Mouse (Mus musculus) liver, embryonic 14.5 days (tissue): Measurements from ENCODE around the gene Ctsk. TPM values are rescaled to one million over a fixed set of nuclear protein-coding genes. Genes with fewer than 3 reads are reported as not detected.
A peak's percentile ranks its signal among the peaks of the same experiment; 100 is the strongest.

Experiments
- ATAC-seq: fragments of 200-750 bp; cut with Nextera tagmentation; 2 replicates; pipeline ENCODE4 v1.8.0; 2017; ENCODE audit warnings: moderate number of reproducible peaks, mild to moderate bottlenecking, moderate library complexity; ENCODE audit not compliant: insufficient read depth
- DNase-seq, 3 experiments: peaks; one replicate each; pipeline ENCODE4 v3.0.0-alpha.2; 2012 to 2013; ENCODE audit warnings: low read depth in 3 of 3, low spot score in 3 of 3
- H3K27ac ChIP-seq: fragments of 300-500 bp; sonication (generic); 2 replicates; pipeline ENCODE4 v1.5.1; 2014; ENCODE audit warnings: moderate library complexity, mild to moderate bottlenecking, control low read depth, inconsistent platforms
- H3K27me3 ChIP-seq: fragments of 300-500 bp; sonication (generic); 2 replicates; pipeline ENCODE4 v1.6.1; 2014; ENCODE audit warnings: mild to moderate bottlenecking, low read length, moderate library complexity; ENCODE audit not compliant: control insufficient read depth, insufficient read depth
- H3K36me3 ChIP-seq: fragments of 300-500 bp; sonication (generic); replicated peaks from 2 replicates; pipeline ENCODE4 v1.6.1; 2014; ENCODE audit warnings: low read depth; ENCODE audit not compliant: control insufficient read depth, insufficient read depth
- H3K4me1 ChIP-seq, 2 experiments: fragments of 200-500 bp in 1 of 2; fragments of 300-500 bp in 1 of 2; sonication (generic) in 1 of 2; replicated peaks; 2 replicates each; pipeline ENCODE4 v1.6.1; 2012 to 2014; ENCODE audit warnings: antibody characterized with exemption in 1 of 2, inconsistent platforms in 1 of 2, low read length in 1 of 2; ENCODE audit not compliant: control insufficient read depth in 2 of 2, insufficient read depth in 2 of 2
- H3K4me2 ChIP-seq: fragments of 300-500 bp; sonication (generic); 2 replicates; pipeline ENCODE4 v1.6.1; 2014; ENCODE audit warnings: low read depth, mild to moderate bottlenecking, control low read depth, moderate library complexity
- H3K4me3 ChIP-seq, 2 experiments: fragments of 200-500 bp in 1 of 2; fragments of 300-500 bp in 1 of 2; sonication (generic) in 1 of 2; 2 replicates each; pipeline ENCODE4 v1.5.1; 2012 to 2014; ENCODE audit warnings: low read depth in 2 of 2, low read length in 2 of 2, mild to moderate bottlenecking in 2 of 2, control low read depth in 1 of 2, inconsistent platforms in 1 of 2, moderate library complexity in 1 of 2; ENCODE audit not compliant: insufficient read depth in 1 of 2
- H3K9ac ChIP-seq: fragments of 300-500 bp; sonication (generic); replicated peaks from 2 replicates; pipeline ENCODE4 v1.6.1; 2014; ENCODE audit warnings: mild to moderate bottlenecking, control low read depth, moderate library complexity
- H3K9me3 ChIP-seq: fragments of 300-500 bp; sonication (generic); 2 replicates; pipeline ENCODE4 v1.6.1; 2016; ENCODE audit warnings: low read length, mixed read lengths; ENCODE audit not compliant: control insufficient read depth
- CTCF ChIP-seq: IDR thresholded peaks from 2 replicates; pipeline ENCODE4 v1.5.1; 2016; ENCODE audit warnings: antibody characterized with exemption, low read depth, control low read depth
- EP300 ChIP-seq: IDR thresholded peaks from 2 replicates; pipeline ENCODE4 v1.6.1; 2016; ENCODE audit warnings: antibody characterized with exemption, low read depth
- WGBS: fragments of 180-500 bp; shearing (Covaris S2); extraction: QIAGEN DNeasy Blood & Tissue Kit; methylation state at CpG from one replicate; pipeline ENCODE4 v1.1.7; 2014; ENCODE audit not compliant: insufficient replicate concordance; 5-methylcytosine and 5-hydroxymethylcytosine counted together
- polyA plus RNA-seq, 2 experiments: library from polyadenylated mRNA; depleted of rRNA in 1 of 2; stranded (reverse) in 1 of 2; unstranded in 1 of 2; fragments of >200 nt; fragmentation: Nextera tagmentation in 1 of 2; extraction: Ambion mirVana in 1 of 2; gene quantifications; 2 replicates each; pipeline versions ENCODE4 v1.2.1 to v1.2.3; 2012 to 2014

The Ctsk gene
- polyA plus RNA-seq, 2 experiments = 0.92 to 1.3 TPM

DNA sequence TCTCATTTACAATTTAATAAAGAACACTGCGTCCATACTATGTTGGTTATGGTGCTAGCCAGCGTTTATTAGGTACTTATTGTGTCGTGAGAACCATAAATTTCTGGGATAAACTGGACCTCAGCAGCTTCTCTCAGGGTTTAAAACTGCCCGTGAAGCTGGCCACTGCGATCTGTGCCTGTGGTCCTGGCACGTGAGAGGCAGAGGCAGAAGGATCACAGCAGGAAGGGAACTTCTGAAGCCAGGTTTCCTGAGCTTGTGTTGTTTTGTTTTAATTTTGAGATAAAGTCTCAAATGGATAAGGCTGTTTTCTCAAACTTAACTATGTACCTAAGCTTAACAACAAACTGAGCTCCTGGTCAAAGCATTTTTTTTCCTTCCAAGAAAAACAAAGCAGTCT lies 10.3 kb downstream of the Ctsk start:
- DNase-seq (no peak), ATAC-seq (no peak)
- Histone ChIP-seq H3K27ac (no peak overlapping the region), H3K36me3 (no peaks in the 10 kb centered on the region), H3K4me1 (peaks cover 5 to 8% of the 10 kb centered on the region in 2 experiments), H3K9me3 (no peaks in the 10 kb centered on the region), H3K27me3 (no peaks in the 10 kb centered on the region), H3K9ac (no peak overlapping the region), H3K4me3 (no peak overlapping the region), H3K4me2 (no peak overlapping the region)
- 61% methylated on average over 6 of the region's 6 CpGs for WGBS
- TF ChIP-seq EP300 (no peak), CTCF (no peak)

DNA sequence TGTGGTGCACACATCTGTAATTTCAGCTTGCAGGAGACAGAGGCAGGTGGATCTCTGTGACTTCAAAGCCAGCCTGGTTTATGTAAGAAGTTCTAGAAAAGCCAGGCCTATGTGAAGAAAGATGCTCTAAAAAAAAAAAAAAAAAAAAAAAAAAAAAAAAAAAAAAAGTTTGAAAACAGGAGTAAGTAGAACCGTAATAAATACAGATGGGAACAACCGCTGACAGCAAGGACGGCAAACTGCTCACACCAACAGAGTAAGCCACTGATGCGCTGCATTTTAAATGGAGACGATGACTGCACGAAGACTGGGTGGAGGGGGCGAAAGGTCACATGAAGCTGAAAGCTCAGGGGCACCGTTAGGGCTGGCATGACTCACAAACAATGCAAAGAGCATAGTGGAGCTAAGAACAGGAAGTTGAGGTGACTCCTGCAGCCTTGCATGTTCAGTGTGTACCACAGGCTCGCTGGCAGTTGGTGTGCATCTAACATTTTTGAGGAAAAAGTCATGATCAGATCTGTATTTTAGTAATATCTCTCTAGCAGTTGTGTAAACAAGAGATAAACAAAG lies 12.6 kb downstream of the Ctsk start:
- H3K9ac ChIP-seq = no peak overlapping the region
- H3K27ac ChIP-seq = no peak overlapping the region
- ATAC-seq = no peak
- no peaks in the 10 kb centered on the region for H3K36me3 ChIP-seq
- H3K4me1 ChIP-seq = peaks cover 19% of the 10 kb centered on the region in 2 experiments
- no peaks in the 10 kb centered on the region for H3K27me3 ChIP-seq
- no peaks in the 10 kb centered on the region for H3K9me3 ChIP-seq
- WGBS = 45% methylated on average over 9 of the region's 9 CpGs
- no peak overlapping the region for H3K4me3 ChIP-seq
- no peak for DNase-seq
- no peak overlapping the region for H3K4me2 ChIP-seq
- TF ChIP-seq EP300 (no peak), CTCF (no peak)

DNA sequence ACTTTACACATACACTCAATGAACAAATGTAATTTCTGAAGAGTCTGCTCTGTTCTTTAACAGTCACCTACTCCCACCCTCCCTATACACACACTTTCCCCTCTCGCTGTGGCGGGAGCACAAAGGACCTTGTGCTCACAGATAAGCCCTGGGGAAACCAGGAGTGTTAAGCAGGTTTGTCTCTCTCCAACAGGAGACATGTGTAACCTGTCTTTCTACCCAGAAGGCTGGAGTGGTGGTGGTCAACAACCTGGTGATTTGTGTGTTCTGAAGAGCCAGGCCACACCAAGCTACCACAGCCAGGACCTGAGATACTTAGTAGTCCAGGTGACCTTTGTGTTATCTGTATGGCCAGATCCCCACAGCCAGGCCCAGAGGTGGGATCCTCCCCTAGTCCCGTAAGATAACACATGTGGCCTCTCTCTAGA lies 17.6 kb downstream of the Ctsk start:
- WGBS = 13% methylated on average over 3 of the region's 3 CpGs
- Histone ChIP-seq H3K4me2 (peak overlapping the region; percentile 66), H3K36me3 (no peaks in the 10 kb centered on the region), H3K4me3 (peak overlapping the region; percentile 2 to 15; a peak in 2 of 4 replicates), H3K27ac (peak overlapping the region; percentile 98), H3K9ac (peak overlapping the region; percentile 67), H3K27me3 (no peaks in the 10 kb centered on the region), H3K9me3 (no peaks in the 10 kb centered on the region), H3K4me1 (peaks cover 57 to 60% of the 10 kb centered on the region in 2 experiments)
- peak; percentile 81 to 88 (median 84) for DNase-seq
- peak; percentile 94 for TF ChIP-seq EP300
- no peak for TF ChIP-seq CTCF
- peak; percentile 80 for ATAC-seq

DNA sequence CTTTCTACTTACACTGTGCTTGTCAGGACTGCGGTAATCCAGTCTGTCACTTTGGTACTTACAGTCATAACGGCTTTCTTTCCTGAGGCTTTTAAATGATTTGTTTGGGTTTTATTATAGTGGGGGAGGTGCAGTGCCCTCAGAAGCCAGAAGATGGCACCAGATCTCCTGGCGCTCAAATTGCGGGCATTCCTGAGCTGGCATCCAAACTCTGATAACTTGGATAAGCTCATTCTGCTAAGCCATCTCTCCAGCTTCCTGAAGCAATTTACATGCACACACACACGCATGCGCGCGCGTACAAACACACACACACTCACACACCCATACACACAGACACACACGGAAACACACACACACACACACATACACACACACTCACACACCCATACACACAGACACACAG lies 18.4 kb downstream of the Ctsk start:
- Histone ChIP-seq H3K9ac (peak overlapping the region; percentile 67), H3K4me1 (peaks cover 62 to 63% of the 10 kb centered on the region in 2 experiments), H3K4me3 (no peak overlapping the region), H3K9me3 (no peaks in the 10 kb centered on the region), H3K27me3 (no peaks in the 10 kb centered on the region), H3K4me2 (peak overlapping the region; percentile 66), H3K36me3 (no peaks in the 10 kb centered on the region), H3K27ac (peak overlapping the region; percentile 98)
- WGBS = 18% methylated on average over 10 of the region's 10 CpGs
- ATAC-seq (no peak), DNase-seq (peak; percentile 70 to 80 (median 75))
- peak; percentile 98 for TF ChIP-seq CTCF
- no peak for TF ChIP-seq EP300

DNA sequence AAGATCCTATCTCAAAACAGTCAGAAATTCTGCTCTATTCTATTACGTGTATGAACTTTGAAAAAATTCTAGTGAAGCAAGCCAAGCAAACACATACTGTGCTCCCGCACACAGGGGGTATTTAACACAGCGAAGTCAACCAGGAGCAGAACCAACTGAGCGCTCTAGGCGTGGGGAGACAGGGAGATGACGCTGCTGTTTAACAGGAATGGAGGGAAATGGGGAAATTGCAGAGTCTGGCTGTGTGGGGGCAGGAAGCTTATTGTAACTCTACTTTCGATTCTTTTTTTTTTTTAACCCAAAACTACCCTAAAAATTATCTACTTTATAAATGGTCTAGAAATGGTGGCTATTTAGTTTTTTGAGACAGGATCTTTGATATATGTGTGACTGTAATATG lies 19.8 kb downstream of the Ctsk start:
- WGBS = 31% methylated on average over 7 of the region's 7 CpGs
- H3K27ac ChIP-seq = peak overlapping the region; percentile 98
- H3K4me3 ChIP-seq = peak overlapping the region in 1 of 2 experiments; percentile 15; a peak in 1 of 4 replicates
- TF ChIP-seq EP300 (no peak), CTCF (no peak; the same call in 1 of the 2 replicates)
- peak overlapping the region; percentile 64 for H3K9ac ChIP-seq
- DNase-seq (peak; percentile 31 to 56 (median 31)), ATAC-seq (peak; percentile 48)
- no peaks in the 10 kb centered on the region for H3K36me3 ChIP-seq
- H3K4me1 ChIP-seq = peaks cover 66 to 70% of the 10 kb centered on the region in 2 experiments
- H3K9me3 ChIP-seq = no peaks in the 10 kb centered on the region
- peak overlapping the region; percentile 71 for H3K4me2 ChIP-seq
- H3K27me3 ChIP-seq = no peaks in the 10 kb centered on the region
